Mouse (Mus musculus) testis, postnatal 10 days (tissue): ENCODE measurements at regions not wholly inside any gene's neighbourhood (a gene's known extent, or its start where the extent isn't known, plus 50 kb on each side); places are given as distances from the start of the nearest gene placed in this dataset.
"Not testable (repeated sequence)": the region's sequence is repeated elsewhere in the genome, so short reads cannot be mapped to it uniquely, and the experiment has no call there.

Experiments
- DNase-seq: peaks from one replicate; pipeline ENCODE4 v3.0.0; 2021; ENCODE audit warnings: low spot score

DNA sequence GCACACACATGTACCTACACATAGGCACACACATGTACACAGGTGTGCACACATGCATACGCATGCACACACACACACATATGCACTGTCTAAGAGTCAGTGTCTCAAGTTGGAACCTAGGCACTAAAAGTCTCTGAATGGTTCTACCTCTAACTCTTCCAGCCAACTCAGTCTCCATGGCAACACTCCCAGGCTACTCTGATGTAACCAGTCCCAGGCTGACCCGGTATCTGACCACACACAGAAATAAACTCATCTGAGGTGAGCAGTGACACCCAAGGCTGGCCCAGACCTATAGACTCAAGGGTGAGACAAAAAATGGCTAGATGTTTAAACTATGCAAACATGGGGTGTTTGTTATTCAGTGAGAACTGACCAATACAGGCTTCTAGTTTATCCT is 262.1 kb downstream of the Setd4 start:
- no peak for DNase-seq

DNA sequence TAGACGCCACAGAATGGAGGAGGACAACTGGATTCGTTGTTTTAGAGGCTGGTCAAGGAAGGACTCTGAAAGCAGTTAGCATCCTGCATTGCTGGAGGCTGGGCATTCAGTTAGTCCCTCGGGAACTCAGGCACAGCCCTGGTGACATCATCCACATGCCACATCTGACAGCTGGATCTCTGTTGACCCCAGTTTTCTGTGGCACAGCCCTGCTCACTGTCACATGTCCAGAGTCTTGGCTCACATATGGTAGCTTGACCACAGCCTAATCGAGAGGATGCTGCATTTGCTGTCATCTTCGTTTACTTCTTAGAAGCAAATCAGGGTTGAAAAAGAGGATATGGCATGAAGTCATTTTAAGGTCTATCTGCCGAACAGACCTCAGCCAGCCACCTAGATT is 265.1 kb downstream of the Setd4 start:
- DNase-seq: no peak

DNA sequence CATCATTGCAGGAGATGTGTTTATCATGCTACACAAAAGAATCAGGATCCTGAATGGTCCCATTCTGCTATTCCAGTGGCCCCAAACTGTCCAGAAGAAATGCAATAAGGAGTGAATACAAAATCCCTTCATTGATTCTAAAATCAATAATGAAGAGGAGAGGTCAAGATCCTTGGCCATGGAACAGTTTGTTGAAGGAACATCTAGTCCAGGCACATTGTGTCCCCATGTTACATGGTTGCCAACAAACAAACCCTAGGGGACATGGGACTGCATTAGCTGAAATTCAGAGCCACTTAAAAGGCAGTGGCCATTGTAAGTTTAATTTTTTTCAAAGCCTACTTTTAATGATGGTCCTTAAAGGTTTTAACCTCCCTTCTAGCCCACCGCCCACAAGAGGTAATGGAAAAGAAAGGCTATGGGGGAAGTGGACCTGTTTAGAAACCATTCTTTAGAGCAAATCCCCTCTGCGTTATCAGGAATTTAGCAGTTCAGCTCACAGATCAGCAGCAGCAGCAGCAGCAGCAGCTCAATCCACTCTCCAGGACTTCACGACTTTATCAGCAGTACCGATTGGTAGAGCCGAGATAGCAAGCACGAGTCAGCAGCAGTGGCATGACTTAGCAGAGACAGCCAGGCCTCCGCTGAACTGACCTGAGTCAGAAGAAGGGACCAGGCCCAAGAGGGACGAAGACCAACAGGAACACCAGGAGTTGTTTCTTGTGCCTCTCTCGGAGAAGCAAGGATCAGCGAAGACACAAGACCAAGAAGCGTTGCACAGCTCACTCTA is 268.3 kb downstream of the Setd4 start:
- no peak for DNase-seq

DNA sequence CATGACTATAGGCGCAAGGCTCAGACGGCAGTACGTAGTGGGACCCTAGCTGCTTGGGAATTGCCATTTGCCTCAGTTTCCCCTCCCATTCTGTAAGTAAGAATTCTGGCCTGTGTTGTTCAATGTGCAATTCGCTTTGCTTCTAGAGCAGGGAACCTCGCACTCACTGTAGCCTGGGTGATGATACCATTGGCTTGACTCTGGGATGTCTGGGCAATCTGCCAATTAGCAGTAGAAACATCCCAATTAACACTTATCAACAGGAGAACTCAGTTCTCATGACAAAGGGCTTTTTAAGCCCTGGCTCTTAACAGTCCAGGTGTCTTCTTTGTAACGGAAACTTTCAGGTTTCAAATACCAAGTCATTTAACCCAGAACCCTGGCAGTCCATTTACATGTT is 270.2 kb downstream of the Setd4 start:
- no peak for DNase-seq

DNA sequence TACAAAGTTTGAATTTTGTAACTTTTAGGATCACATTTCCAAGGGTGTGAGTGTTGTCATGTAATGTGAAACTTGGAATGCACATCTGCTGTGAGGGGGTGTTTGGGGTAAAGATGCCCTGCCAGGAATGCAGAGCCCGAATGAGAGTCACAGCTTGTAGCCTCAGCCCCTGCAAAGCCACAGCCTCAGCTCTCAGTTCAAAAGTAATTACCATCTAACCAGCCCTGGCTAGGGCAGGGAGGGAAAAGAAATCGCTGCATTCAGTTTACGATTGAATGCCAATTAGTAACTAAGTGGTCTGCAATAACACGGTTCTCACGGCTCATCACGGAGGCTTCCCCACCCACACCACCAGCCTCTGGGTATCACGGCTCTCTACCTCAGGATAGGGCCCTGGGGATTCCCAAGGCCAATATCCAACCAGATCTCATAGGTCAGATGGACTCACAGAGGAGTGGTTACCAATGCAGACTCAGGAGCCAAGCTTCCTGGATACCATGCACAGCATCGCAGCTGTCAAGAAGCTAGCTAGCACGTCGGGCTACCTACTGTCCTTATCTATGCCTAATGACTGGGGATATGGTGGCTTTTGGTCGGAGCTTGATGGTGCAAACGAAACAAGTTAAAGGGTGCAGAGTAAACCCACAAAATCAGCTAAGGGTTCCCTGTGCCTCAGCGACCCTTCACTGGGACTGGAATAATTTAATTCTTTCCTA is 275.0 kb downstream of the Setd4 start:
- DNase-seq: no peak

- DNase-seq: no peak
Observed at GRCm38 (mm10) chr16:93324911-93325310, 279.0 kb downstream of the Setd4 start.

DNA sequence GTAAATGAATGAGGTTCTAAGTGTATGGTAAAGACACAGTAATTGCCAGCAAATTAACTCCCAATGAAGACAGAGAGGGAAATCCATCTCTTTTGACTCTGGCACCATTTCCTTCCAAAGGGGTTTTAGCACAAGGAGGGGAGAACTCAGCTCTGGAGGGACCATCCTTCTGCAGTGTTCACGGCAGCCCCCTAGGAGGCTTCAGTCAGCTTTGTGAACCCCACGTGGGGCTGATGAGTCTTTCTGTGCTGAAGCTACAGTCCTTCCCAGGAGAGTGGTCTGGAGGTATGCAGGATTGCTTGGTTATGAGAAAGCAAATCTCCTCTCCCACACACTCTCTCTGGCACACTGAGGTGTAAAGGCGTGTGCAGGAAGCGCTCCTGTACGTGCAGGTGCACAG is 280.7 kb downstream of the Setd4 start:
- no peak for DNase-seq

GRCm38 (mm10) chr16:93319581-93319980 is 284.3 kb downstream of the Setd4 start:
- DNase-seq: no peak

DNA sequence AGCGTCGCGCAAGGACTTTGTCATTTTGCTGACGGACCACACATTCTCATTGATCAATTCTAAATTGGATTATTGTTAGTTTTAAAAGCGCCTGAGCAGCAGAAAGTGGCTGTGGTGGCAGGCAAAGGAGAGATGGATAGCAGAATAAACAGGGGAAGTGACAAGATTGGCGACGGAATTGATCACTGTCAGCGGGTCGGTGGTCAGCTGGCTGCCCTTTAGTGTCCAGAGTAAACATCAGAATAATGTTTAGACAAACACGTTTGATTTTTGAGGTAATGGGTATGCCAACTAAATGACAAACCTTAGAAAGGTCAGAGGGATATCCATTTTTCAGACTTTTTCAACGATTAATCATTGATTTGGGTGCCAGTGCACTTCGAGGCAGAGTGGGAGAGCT is 292.2 kb downstream of the Setd4 start:
- DNase-seq: no peak

- no peak for DNase-seq
Observed at GRCm38 (mm10) chr16:93308666-93309360, 295.1 kb downstream of the Setd4 start.

DNA sequence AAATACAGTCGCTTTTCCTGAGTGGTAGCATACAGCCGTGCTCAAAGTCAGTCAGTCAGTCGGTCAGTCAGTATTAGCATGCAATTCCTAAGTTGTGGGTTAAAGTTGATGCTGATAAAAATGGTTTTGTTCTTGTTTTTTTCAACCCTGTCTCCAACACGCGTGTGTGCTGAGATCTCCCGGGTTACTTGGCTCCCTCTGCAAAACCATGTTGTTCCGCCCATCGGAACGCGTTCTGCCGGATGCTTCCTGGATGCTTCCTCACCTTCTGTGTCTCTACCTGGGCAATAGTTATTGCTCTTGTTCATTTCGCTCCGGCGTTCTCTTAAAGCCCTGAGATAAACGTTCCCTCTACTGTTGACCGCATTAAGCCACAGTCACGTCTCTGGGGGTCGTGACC is 296.9 kb downstream of the Setd4 start:
- DNase-seq: no peak

DNA sequence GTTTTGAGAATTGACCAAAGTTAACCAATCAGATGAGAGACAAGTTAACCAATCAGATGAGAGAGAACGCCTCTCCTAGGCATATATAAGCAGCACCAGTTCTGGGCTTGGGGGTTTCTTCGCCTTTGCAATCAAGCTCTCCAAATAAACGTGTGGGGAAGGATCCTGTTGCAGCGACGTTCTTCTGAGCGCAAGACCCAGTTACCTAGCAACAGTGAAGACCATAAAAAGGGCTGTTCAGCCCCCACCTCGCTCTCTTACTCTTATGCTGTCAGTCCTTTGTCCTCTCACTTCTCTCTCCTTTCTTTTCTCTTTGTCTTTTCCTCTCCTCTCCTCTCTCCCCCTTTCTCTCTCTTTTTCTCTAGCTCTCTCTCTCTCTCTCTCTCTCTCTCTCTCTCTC is 297.7 kb downstream of the Setd4 start:
- DNase-seq: not testable (repeated sequence)

GRCm38 (mm10) chr16:93294430-93294829 is 309.4 kb downstream of the Setd4 start:
- no peak for DNase-seq

DNA sequence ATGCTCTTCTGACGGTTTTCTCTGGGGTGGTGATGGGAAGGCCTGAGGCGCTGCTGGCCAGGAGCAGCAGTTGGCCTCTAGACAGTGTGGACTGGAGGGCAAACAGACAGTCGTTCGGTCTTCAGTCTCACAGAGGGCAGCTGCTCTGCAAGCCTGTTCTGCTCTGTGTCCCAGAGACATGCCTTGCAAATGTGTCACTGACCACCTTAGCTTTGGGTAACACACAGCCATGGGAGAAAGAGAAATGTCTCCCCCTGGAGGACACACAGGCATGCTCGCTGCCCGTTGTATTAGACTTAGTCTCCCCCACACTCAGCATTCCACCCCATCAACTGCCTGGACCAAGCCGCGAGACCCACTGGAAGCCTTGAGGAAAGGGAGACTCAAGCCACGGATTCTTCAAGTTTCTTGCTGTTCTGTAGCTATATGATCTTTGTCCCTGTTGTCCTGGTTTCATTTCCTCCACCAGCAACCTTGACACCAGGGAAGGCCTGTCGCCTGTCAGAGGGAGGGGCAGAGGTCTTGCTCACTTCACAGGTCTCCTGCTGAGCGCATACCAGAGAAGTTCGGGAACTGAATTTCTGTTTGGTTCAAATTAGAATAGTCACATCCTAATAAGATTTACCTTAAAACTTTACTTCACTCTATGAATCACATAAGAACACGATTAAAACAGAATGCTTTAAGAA is 310.8 kb downstream of the Setd4 start:
- DNase-seq: peak; percentile 72

DNA sequence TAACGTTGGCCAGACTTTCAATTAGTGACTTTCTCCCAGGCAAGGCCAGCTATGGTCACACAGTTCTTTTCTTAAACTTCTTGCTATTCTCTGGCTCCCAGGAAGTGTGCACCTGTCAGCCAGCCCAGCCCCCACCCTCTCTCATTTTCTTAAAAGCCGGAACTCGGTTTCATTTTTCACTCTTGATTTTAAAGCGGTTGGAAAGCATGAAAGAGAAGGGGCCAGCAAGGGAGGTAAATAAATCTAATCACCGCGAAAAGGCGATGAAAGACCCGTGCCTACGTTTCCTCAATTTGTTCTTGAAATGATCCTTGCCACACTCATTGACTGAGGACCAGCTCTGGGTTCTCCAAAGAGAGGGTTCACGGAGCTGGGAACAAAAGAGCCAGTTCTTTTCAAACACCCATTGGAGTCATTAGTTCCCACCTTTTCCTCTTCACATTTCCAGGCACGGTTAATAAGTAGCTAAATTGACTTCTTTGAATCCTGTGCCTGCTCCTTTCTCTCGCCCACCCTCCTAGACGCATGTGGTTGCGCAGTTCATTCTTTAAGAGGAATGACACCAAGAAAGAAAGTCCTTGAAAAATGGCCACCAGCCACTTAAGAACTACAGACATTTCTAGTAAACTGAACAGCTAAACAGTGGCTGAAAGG is 311.6 kb downstream of the Setd4 start:
- no peak for DNase-seq

DNA sequence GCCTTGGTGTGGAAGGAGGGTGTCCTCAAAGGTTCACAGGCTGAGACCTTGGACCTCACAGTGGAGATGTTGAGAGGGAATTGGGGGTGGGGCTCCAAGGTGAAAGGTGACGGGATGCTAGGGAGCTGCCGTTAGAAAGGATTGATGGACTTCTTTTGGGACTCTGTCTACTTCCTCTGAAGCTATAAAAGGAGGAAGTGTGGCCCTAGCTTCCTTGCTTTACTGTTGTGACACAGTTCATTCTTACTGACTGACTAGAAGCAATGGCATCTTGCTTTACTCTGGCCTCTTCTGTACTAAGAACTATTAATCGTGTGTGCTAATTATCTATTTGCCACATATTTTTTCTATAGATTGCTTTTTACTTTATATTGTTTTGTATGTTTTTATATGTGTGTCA is 315.8 kb downstream of the Setd4 start:
- no peak for DNase-seq

DNA sequence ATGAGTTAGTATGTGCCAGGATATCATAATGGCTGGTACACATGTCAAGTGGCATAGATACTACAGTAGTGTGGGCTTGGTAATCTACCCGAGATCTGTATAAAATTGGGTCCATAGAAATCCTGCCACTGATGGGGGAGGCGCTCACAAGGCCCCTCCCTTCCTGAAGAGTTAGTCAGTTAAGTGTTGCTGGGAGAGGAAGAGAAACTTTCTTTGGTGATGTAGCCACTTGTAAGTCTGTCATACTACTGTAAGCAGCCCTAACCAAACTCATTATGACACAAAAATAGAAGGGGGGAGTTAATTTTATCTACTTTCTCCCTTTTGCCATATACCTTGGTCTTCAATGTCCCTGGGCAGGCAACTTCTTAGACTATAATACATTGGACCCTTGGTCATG is 316.3 kb downstream of the Setd4 start:
- DNase-seq: no peak

- no peak for DNase-seq
Observed at GRCm38 (mm10) chr16:93286816-93287215, 317.0 kb downstream of the Setd4 start.

- DNase-seq: no peak
Observed at GRCm38 (mm10) chr16:93285191-93285590, 318.7 kb downstream of the Setd4 start.

- no peak for DNase-seq
Observed at GRCm38 (mm10) chr16:93281715-93282114, 322.1 kb downstream of the Setd4 start.

GRCm38 (mm10) chr16:93272636-93273035 is 331.2 kb downstream of the Setd4 start:
- no peak for DNase-seq

DNA sequence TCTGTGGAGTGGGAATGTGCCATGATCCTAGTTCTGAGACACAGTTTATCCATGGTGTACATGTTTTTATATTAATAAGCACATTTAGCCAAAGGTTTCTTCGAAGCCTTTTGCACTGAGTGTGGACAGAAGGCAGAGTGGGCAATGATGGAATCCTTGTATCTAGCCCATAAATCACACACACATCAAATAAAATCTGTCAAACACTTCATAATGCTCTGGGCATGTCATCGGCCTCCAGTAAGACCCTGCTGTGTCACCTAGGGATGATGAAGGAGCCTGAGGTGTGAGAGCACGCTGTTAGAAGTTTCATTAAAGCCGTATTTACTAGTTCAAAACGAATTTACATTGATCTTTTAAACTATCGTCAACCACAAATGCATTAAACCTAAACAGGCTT is 331.7 kb downstream of the Setd4 start:
- DNase-seq: no peak
